In genomic region chr3:38322426-38322825, GRCm38 (mm10) we compare ENCODE assay signal across 10 mouse cellular contexts.
DNase-seq lines count a peak whose midpoint lies in the region; ATAC-seq and TF ChIP-seq lines count a peak whose summit lies in the region.
"Had no signal": no experiment of that assay in that cellular context is flagged by ENCODE, and none has a peak within 500 bp of the region (broad histone marks: within the 10 kb centered on the region; RNA-seq: fewer than 3 reads in every experiment).

No protein-coding gene starts in this region.

- H3K4me3 ChIP-seq in midbrain, embryonic 11.5 days (ENCODE audit: low read depth, low read length), result no peak overlapping the region
- no peak overlapping the region for H3K4me3 ChIP-seq in midbrain, postnatal 0 days (ENCODE audit: low read depth, low read length)
- H3K4me3 ChIP-seq in heart, postnatal 0 days (ENCODE audit: low read depth, low read length), result no peak overlapping the region
- no peak overlapping the region for H3K4me3 ChIP-seq in limb, embryonic 13.5 days

- no peak overlapping the region for H3K4me2 ChIP-seq in midbrain, embryonic 11.5 days
- H3K4me2 ChIP-seq in midbrain, postnatal 0 days (ENCODE audit: low read depth, low read length, poor library complexity, severe bottlenecking), result no peak overlapping the region
- H3K4me2 ChIP-seq in heart, postnatal 0 days (ENCODE audit: low read depth, low read length), result no peak overlapping the region
- H3K4me2 ChIP-seq in limb, embryonic 13.5 days (replicated peaks), result no peak overlapping the region
- H3K4me2 ChIP-seq: liver, embryonic 11.5 days had no signal

- peak; percentile 35; the same call in 1 of the 2 replicates for ATAC-seq in midbrain, embryonic 11.5 days (ENCODE audit: low FRiP score)
- no peak for ATAC-seq in midbrain, postnatal 0 days (ENCODE audit: low FRiP score)
- peak; percentile 58 for ATAC-seq in heart, postnatal 0 days (ENCODE audit: insufficient read depth, low read depth)
- ATAC-seq in limb, embryonic 13.5 days (ENCODE audit: low FRiP score, low read depth), result peak; percentile 64; the same call in 1 of the 2 replicates
- no peak for ATAC-seq in megakaryocyte-erythroid progenitor cell, adult 5-6 weeks (replicated peaks; ENCODE audit: low FRiP score, low TSS enrichment, poor library complexity, severe bottlenecking)

- peak; percentile 86 for DNase-seq in midbrain, embryonic 11.5 days (ENCODE audit: low spot score, missing footprints)
- no peak for DNase-seq in midbrain, postnatal 0 days (ENCODE audit: low spot score)
- peak; percentile 28 for DNase-seq in heart, postnatal 0 days (ENCODE audit: low spot score)
- peak; percentile 63 for DNase-seq in urinary bladder, postnatal 14 days (ENCODE audit: low spot score)
- DNase-seq in retina, embryonic 14.5 days (ENCODE audit: low spot score), result no peak
- no peak for DNase-seq in thymus, postnatal 14 days
- DNase-seq: retina, postnatal 1 day had no signal

- no peaks in the 10 kb centered on the region for H3K27me3 ChIP-seq in midbrain, embryonic 11.5 days (ENCODE audit: control insufficient read depth, insufficient read depth, low read length)
- no peaks in the 10 kb centered on the region for H3K27me3 ChIP-seq in midbrain, postnatal 0 days (ENCODE audit: insufficient read depth, low read length)
- no peaks in the 10 kb centered on the region for H3K27me3 ChIP-seq in heart, postnatal 0 days (ENCODE audit: control insufficient read depth, insufficient read depth, low read length)
- H3K27me3 ChIP-seq in limb, embryonic 13.5 days, result no peaks in the 10 kb centered on the region

- WGBS in midbrain, embryonic 11.5 days, result 60% methylated on average over 8 of the region's 8 CpGs
- 46% methylated on average over 8 of the region's 8 CpGs for WGBS in midbrain, postnatal 0 days
- WGBS in heart, postnatal 0 days, result 65% methylated on average over 8 of the region's 8 CpGs
- WGBS in limb, embryonic 13.5 days, result 50% methylated on average over 8 of the region's 8 CpGs

- no peaks in the 10 kb centered on the region for H3K36me3 ChIP-seq in midbrain, embryonic 11.5 days (ENCODE audit: control insufficient read depth, insufficient read depth, low read length)
- H3K36me3 ChIP-seq in midbrain, postnatal 0 days (ENCODE audit: insufficient read depth, low read length), result no peaks in the 10 kb centered on the region
- H3K36me3 ChIP-seq in heart, postnatal 0 days (replicated peaks; ENCODE audit: control insufficient read depth, insufficient read depth, low read length), result no peaks in the 10 kb centered on the region
- H3K36me3 ChIP-seq in limb, embryonic 13.5 days, result no peaks in the 10 kb centered on the region

- H3K27ac ChIP-seq in midbrain, embryonic 11.5 days (ENCODE audit: low read depth, low read length), result no peak overlapping the region
- no peak overlapping the region for H3K27ac ChIP-seq in midbrain, postnatal 0 days (ENCODE audit: low read depth, low read length)
- peak overlapping the region; percentile 11; the same call in 1 of the 2 replicates for H3K27ac ChIP-seq in heart, postnatal 0 days (ENCODE audit: low read depth)
- no peak overlapping the region for H3K27ac ChIP-seq in limb, embryonic 13.5 days

- no peak overlapping the region for H3K9ac ChIP-seq in midbrain, embryonic 11.5 days (ENCODE audit: low read length)
- no peak overlapping the region for H3K9ac ChIP-seq in midbrain, postnatal 0 days (replicated peaks; ENCODE audit: low read length, poor library complexity, severe bottlenecking)
- H3K9ac ChIP-seq in heart, postnatal 0 days (replicated peaks; ENCODE audit: low read depth, low read length), result no peak overlapping the region
- H3K9ac ChIP-seq in limb, embryonic 13.5 days, result no peak overlapping the region

- no peaks in the 10 kb centered on the region for H3K9me3 ChIP-seq in midbrain, embryonic 11.5 days (ENCODE audit: control insufficient read depth, low read length)
- H3K9me3 ChIP-seq in midbrain, postnatal 0 days (ENCODE audit: low read length), result no peaks in the 10 kb centered on the region
- no peaks in the 10 kb centered on the region for H3K9me3 ChIP-seq in heart, postnatal 0 days (replicated peaks; ENCODE audit: control insufficient read depth, low read length)
- H3K9me3 ChIP-seq in limb, embryonic 13.5 days, result no peaks in the 10 kb centered on the region

- no peak for TF ChIP-seq EP300 in heart, postnatal 0 days (IDR thresholded peaks at IDR 0.05; ENCODE audit: low read depth)

- H3K4me1 ChIP-seq in midbrain, embryonic 11.5 days (ENCODE audit: control insufficient read depth, insufficient read depth, low read length), result 0 out of 2 replicates have a peak, but pooled peaks cover 4% of the 10 kb centered on the region
- no peaks in the 10 kb centered on the region for H3K4me1 ChIP-seq in midbrain, postnatal 0 days (ENCODE audit: insufficient read depth, low read length)
- no peaks in the 10 kb centered on the region for H3K4me1 ChIP-seq in heart, postnatal 0 days (ENCODE audit: control insufficient read depth, insufficient read depth)
- 0 out of 2 replicates have a peak, but pooled peaks cover 8% of the 10 kb centered on the region for H3K4me1 ChIP-seq in limb, embryonic 13.5 days

- TF ChIP-seq CTCF in midbrain, postnatal 0 days (IDR thresholded peaks at IDR 0.05), result no peak
- TF ChIP-seq CTCF in heart, postnatal 0 days (IDR thresholded peaks at IDR 0.05; ENCODE audit: low read depth), result no peak

Comparison
In these comparisons a context has a peak if more than half of its experiments do, and no peak if none do; other contexts are left out.
1. ATAC-seq: peak in midbrain, embryonic 11.5 days (single experiment), heart, postnatal 0 days (single experiment) and limb, embryonic 13.5 days (single experiment); none in midbrain, postnatal 0 days (single experiment) and megakaryocyte-erythroid progenitor cell, adult 5-6 weeks (single experiment).
2. DNase-seq: peak in midbrain, embryonic 11.5 days (single experiment), heart, postnatal 0 days (single experiment) and urinary bladder, postnatal 14 days (single experiment); none in midbrain, postnatal 0 days (single experiment), retina, embryonic 14.5 days (single experiment) and thymus, postnatal 14 days (single experiment).